Mouse (Mus musculus) lung, postnatal 0 days (tissue): ENCODE data around the gene Sap18b.

Experiments used
- CTCF ChIP-seq: IDR thresholded peaks from 2 replicates; pipeline ENCODE4 v1.5.1; 2016; ENCODE audit warnings: antibody characterized with exemption, mild to moderate bottlenecking
- EP300 ChIP-seq: IDR thresholded peaks from 2 replicates; pipeline ENCODE4 v1.6.1; 2016; ENCODE audit warnings: antibody characterized with exemption, mild to moderate bottlenecking, control low read depth

DNA sequence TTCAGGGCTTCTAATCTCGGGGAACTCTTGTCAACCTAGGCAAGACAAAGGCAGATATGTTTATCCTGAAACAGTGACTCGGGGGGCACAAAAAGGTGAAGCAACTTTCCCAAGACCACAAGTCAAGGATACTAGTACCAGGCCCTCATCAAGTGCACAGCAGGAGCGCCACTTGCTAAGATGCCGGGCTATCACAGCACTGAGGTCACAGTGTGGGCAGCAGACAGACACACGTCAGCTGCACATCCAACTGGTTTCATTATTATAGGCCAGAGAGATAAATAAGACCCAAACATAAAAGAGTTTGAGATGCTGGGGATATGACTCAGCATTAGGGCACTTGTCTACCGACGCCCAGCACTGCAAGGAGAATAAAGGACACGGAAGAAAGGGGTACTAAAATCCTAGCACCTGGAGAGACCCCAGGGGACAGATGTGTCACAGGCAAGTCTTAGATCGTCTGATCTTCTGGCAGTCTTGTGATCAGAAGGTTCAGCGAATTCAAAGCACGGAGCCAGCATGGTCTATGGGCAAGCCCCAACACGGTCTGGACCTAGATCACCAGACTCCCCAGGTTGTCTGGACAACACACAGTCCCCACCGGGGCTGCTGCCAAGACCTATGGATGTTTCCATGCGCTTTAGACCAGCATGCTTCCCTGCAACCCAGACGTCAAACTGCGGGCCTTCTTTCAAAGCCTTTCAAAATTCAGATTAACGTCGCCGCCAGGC is 23.8 kb downstream of the Sap18b start:
- TF ChIP-seq CTCF (no peak), EP300 (no peak)
